Mouse (Mus musculus): Measurements from ENCODE around the gene Tom1l1. TPM values are rescaled to one million over a fixed set of nuclear protein-coding genes. Genes with fewer than 3 reads are reported as not detected.

Tom1l1 gene
- total RNA-seq, 1 experiment: 12.0 TPM

DNA sequence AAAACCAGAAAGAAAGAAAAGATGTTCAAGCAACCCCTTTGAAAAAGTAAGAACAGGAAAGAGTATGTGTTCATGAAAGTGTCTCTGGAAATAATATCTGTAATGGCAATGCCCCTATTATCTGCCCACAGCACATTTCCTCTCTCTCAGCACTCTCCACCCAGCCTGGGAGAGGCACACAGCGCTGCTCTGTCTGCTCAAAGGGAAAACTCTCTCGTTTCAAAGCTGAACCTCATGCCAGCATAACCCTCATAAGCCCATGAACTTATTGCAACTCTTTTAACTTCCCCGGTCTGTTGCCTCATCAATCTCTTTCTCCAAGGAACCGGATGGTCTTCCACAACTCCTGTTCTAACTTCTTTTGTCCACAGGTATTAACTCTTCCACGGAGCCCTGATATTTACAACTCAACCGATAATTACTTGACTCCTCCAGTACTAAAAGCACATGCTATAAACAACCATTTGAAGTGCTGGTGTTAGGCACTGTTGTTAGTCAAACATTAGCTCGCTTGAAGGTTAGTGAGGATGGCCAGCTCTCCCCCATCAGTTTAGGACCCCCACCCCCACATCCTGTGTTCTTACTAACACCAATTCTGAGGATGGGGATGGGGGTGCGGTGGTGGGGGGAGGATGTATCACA lies 23.7 kb downstream of the Tom1l1 start:
- H3K4me1 ChIP-seq (ENCODE audit: control insufficient read depth in 2 of 2, insufficient read depth in 2 of 2, low read length in 2 of 2, poor library complexity in 1 of 2): peaks cover 0 to 2% of the 10 kb centered on the region in 2 experiments; a peak in 1 of 4 replicates
- H3K4me3 ChIP-seq (ENCODE audit: insufficient read depth in 1 of 2, low read depth in 1 of 2, low read length in 2 of 2, poor library complexity in 1 of 2, severe bottlenecking in 1 of 2): no peak overlapping the region
- no peak for DNase-seq (ENCODE audit: low read depth, low spot score)
- in situ Hi-C loops (cut with MboI; ENCODE audit: low sequenced_read_pairs in 2 of 2, unreplicated experiment in 2 of 2): no loop called here
- H3K27ac ChIP-seq (ENCODE audit: insufficient read depth, low read depth, low read length, poor library complexity, severe bottlenecking): no peak overlapping the region
- TF ChIP-seq CHD2 (IDR thresholded peaks at IDR 0.05; ENCODE audit: low read depth, low read length) (no peak), ZNF384 (IDR thresholded peaks at IDR 0.05; ENCODE audit: low read depth, low read length) (no peak), MAFK (IDR thresholded peaks at IDR 0.05; ENCODE audit: insufficient read depth, low read depth, low read length) (no peak), HCFC1 (IDR thresholded peaks at IDR 0.05; ENCODE audit: borderline replicate concordance, insufficient read depth, low read length) (no peak), ZC3H11A (IDR thresholded peaks at IDR 0.05; ENCODE audit: borderline replicate concordance, low read depth, low read length) (no peak)
- no peak overlapping the region for H3K9ac ChIP-seq (ENCODE audit: insufficient read depth, low read depth, low read length, poor library complexity, severe bottlenecking)
- H3K36me3 ChIP-seq (ENCODE audit: control insufficient read depth, insufficient read depth, low read length, poor library complexity, severe bottlenecking): peaks cover 4% of the 10 kb centered on the region
- no peaks in the 10 kb centered on the region for H3K9me3 ChIP-seq (ENCODE audit: control insufficient read depth, insufficient read depth, low read depth, low read length)

DNA sequence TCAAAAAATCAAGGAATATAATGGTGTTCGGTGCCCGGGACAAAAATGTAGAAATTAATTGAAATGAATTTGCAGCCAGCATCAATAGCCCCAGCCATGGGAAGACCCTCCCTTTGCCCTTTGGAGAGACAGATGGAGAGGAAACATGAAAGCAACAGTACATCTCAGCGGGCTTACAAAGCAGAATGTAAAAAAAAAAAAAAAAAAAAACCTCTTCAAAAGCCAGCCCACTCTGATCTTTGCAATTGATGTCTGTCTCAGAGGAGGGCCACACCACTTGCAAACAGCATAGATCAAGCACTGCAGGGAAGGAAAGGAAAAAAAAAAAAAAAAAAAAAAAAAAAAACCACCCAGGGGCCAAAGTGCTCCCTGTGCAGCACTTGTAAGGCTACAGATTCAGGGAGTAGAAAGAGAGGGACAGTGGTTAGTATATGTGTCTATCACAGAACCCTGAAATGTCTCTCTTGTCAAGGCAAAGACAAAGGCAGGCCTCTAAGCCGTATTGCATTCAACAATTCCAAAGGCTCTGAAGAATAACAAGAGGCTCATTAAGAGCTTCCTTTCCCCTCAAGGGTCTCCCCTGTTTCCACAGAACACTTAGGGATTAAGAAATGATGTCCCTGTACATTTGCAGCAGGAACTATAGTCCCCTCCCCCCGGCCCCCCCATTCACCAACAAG lies 24.4 kb downstream of the Tom1l1 start:
- H3K4me1 ChIP-seq (ENCODE audit: control insufficient read depth in 2 of 2, insufficient read depth in 2 of 2, low read length in 2 of 2, poor library complexity in 1 of 2): peaks cover 0 to 2% of the 10 kb centered on the region in 2 experiments; a peak in 1 of 4 replicates
- no peak overlapping the region for H3K4me3 ChIP-seq (ENCODE audit: insufficient read depth in 1 of 2, low read depth in 1 of 2, low read length in 2 of 2, poor library complexity in 1 of 2, severe bottlenecking in 1 of 2)
- no peak overlapping the region for H3K9ac ChIP-seq (ENCODE audit: insufficient read depth, low read depth, low read length, poor library complexity, severe bottlenecking)
- H3K27ac ChIP-seq (ENCODE audit: insufficient read depth, low read depth, low read length, poor library complexity, severe bottlenecking): no peak overlapping the region
- TF ChIP-seq CHD2 (IDR thresholded peaks at IDR 0.05; ENCODE audit: low read depth, low read length) (no peak), MAFK (IDR thresholded peaks at IDR 0.05; ENCODE audit: insufficient read depth, low read depth, low read length) (no peak), HCFC1 (IDR thresholded peaks at IDR 0.05; ENCODE audit: borderline replicate concordance, insufficient read depth, low read length) (no peak), ZNF384 (IDR thresholded peaks at IDR 0.05; ENCODE audit: low read depth, low read length) (0 out of 2 replicates have a peak, but pooled peaks have one; percentile 32), ZC3H11A (IDR thresholded peaks at IDR 0.05; ENCODE audit: borderline replicate concordance, low read depth, low read length) (no peak)
- in situ Hi-C loops (cut with MboI; ENCODE audit: low sequenced_read_pairs in 2 of 2, unreplicated experiment in 2 of 2): no loop called here
- H3K9me3 ChIP-seq (ENCODE audit: control insufficient read depth, insufficient read depth, low read depth, low read length): no peaks in the 10 kb centered on the region
- peaks cover 4% of the 10 kb centered on the region for H3K36me3 ChIP-seq (ENCODE audit: control insufficient read depth, insufficient read depth, low read length, poor library complexity, severe bottlenecking)
- DNase-seq (ENCODE audit: low read depth, low spot score): no peak

DNA sequence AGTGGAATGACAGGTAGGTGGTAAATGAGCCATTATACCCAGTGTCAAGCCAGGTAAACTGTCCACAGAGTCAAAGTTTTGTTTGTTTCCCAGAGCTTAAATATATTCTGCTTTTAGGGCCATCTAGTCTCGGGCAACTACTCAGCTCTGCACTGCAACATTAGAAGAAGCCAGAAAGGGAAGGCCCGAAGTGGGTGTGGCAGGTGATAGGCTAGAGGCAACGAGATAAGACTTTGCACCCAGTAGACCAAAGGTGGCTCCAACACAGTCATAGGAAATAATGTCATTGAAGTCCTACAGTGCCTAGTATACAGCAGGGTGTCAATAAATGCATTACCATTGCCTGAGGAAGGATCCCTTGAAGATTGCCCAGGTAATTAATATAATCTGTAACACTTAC lies 25.1 kb downstream of the Tom1l1 start:
- no peak for DNase-seq (ENCODE audit: low read depth, low spot score)
- no peak overlapping the region for H3K9ac ChIP-seq (ENCODE audit: insufficient read depth, low read depth, low read length, poor library complexity, severe bottlenecking)
- in situ Hi-C loops (cut with MboI; ENCODE audit: low sequenced_read_pairs in 2 of 2, unreplicated experiment in 2 of 2): no loop called here
- peaks cover 0 to 2% of the 10 kb centered on the region in 2 experiments; a peak in 1 of 4 replicates for H3K4me1 ChIP-seq (ENCODE audit: control insufficient read depth in 2 of 2, insufficient read depth in 2 of 2, low read length in 2 of 2, poor library complexity in 1 of 2)
- peaks cover 4% of the 10 kb centered on the region for H3K36me3 ChIP-seq (ENCODE audit: control insufficient read depth, insufficient read depth, low read length, poor library complexity, severe bottlenecking)
- no peaks in the 10 kb centered on the region for H3K9me3 ChIP-seq (ENCODE audit: control insufficient read depth, insufficient read depth, low read depth, low read length)
- H3K27ac ChIP-seq (ENCODE audit: insufficient read depth, low read depth, low read length, poor library complexity, severe bottlenecking): no peak overlapping the region
- TF ChIP-seq CHD2 (IDR thresholded peaks at IDR 0.05; ENCODE audit: low read depth, low read length): no peak
- no peak for TF ChIP-seq MAFK (IDR thresholded peaks at IDR 0.05; ENCODE audit: insufficient read depth, low read depth, low read length)
- no peak for TF ChIP-seq HCFC1 (IDR thresholded peaks at IDR 0.05; ENCODE audit: borderline replicate concordance, insufficient read depth, low read length)
- TF ChIP-seq ZC3H11A (IDR thresholded peaks at IDR 0.05; ENCODE audit: borderline replicate concordance, low read depth, low read length): no peak
- no peak for TF ChIP-seq ZNF384 (IDR thresholded peaks at IDR 0.05; ENCODE audit: low read depth, low read length)
- no peak overlapping the region for H3K4me3 ChIP-seq (ENCODE audit: insufficient read depth in 1 of 2, low read depth in 1 of 2, low read length in 2 of 2, poor library complexity in 1 of 2, severe bottlenecking in 1 of 2)

DNA sequence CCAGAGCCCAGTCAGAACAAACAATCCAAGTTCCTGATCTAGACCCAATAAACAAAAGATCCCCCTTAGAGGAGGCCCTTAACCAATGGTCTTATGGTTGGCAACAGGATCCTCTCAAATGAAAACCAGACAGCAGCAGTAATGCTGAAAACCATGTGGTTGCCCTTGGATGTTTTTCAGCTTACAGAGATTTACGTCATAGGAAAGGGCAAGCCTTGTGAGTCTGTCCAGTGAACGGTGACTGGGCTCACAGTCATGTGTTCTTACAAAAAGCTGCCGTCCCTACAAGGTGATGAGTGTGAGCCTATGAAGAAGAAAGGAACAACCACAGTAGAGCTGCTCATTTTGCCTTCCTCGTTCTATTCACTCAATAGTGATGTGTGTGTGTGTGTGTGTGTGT lies 27.5 kb downstream of the Tom1l1 start:
- TF ChIP-seq HCFC1 (IDR thresholded peaks at IDR 0.05; ENCODE audit: borderline replicate concordance, insufficient read depth, low read length) (no peak), ZC3H11A (IDR thresholded peaks at IDR 0.05; ENCODE audit: borderline replicate concordance, low read depth, low read length) (no peak), ZNF384 (IDR thresholded peaks at IDR 0.05; ENCODE audit: low read depth, low read length) (no peak), CHD2 (IDR thresholded peaks at IDR 0.05; ENCODE audit: low read depth, low read length) (no peak), MAFK (IDR thresholded peaks at IDR 0.05; ENCODE audit: insufficient read depth, low read depth, low read length) (no peak)
- in situ Hi-C loops (cut with MboI; ENCODE audit: low sequenced_read_pairs in 2 of 2, unreplicated experiment in 2 of 2): no loop called here
- H3K36me3 ChIP-seq (ENCODE audit: control insufficient read depth, insufficient read depth, low read length, poor library complexity, severe bottlenecking): peaks cover 7% of the 10 kb centered on the region

More for the DNA sequence above, 27.5 kb downstream of the Tom1l1 start:
- Histone ChIP-seq H3K9me3 (ENCODE audit: control insufficient read depth, insufficient read depth, low read depth, low read length) (no peaks in the 10 kb centered on the region), H3K4me1 (ENCODE audit: control insufficient read depth in 2 of 2, insufficient read depth in 2 of 2, low read length in 2 of 2, poor library complexity in 1 of 2) (peaks cover 0 to 2% of the 10 kb centered on the region in 2 experiments; a peak in 1 of 4 replicates), H3K4me3 (ENCODE audit: insufficient read depth in 1 of 2, low read depth in 1 of 2, low read length in 2 of 2, poor library complexity in 1 of 2, severe bottlenecking in 1 of 2) (no peak overlapping the region), H3K27ac (ENCODE audit: insufficient read depth, low read depth, low read length, poor library complexity, severe bottlenecking) (no peak overlapping the region), H3K9ac (ENCODE audit: insufficient read depth, low read depth, low read length, poor library complexity, severe bottlenecking) (no peak overlapping the region)
- no peak for DNase-seq (ENCODE audit: low read depth, low spot score)

All from ES-E14 (cell line).